Mouse (Mus musculus) frontal cortex, postnatal 14 days (tissue): ENCODE data around the gene BC048671.

ENCODE experiments used
- DNase-seq, 2 experiments: peaks; one replicate each; pipeline ENCODE4 v3.0.0; 2022; ENCODE audit warnings: low spot score in 2 of 2

BC048671 gene

DNA sequence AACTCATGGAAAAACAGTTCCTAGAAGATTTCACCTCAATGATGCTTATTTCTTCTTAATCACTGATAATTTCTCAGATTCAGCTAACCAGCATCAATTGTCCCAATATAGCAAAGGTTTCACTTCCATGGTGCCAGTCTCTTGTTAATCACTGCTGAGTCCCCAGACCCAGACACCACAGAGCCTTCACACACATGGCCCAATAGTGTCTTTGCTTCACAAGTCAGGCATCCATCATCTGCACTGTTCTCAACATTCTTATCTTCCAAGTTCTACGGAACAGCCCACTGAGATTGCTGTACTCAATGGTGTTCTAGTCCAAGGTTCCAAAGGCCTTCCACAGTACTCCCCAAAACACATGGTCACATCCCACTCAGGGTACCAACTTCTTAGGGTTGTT, at the start of gene BC048671:
Gene BC048671 (plus strand): TSS at position 301 of the 400 bp plus-strand sequence.
- DNase-seq = no peak

DNA sequence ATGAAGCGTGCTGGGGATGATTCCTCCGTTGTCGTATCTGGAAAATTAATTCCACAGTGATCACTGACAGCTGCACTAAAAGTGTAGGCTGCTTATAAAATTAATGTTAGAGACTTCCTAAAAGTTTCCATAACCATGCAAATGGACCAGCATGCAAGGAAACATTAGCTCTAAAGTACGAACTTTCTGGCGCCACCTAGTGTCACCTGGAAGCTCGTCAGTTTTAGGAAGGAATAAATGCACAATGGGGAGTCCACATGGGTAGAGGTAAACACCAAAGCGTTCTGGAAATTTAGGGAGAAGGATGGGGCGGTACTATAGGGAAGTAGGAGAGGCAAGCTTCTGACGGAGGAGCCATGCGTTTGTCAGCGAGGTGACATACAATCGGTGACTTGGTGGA, 12.8 kb upstream of the BC048671 start:
- no peak for DNase-seq

DNA sequence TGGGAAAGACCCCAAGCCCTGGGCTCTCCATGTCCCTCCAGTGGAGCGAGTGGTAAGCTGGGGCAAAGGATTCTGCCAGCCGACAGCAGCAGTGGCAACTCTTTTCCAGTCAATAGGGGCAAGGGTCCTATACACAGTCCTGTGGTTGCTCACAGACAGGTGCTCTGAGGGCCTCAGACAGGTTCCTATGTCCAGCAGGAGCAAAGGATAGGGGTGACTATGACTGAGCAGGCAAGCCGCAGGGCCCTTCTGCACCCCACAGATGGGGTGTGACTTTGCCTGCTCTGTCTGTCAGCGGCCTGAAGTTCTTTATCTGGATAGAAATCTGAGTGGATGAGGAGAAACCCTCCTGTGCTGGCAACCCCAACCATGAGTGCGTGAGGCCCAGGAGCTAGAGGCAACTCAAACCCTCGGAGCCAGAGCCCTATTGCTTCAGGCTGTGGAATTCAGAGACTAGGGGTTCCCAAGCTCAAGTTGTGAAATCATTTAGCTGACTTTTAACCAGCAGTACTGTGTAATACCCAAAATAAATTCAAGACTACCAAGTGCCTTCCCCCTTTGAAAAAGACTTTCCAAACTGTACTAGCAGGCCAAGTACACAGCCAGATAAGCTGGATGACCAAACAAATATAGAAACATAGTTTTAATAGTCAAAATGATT, 5.4 kb downstream of the BC048671 start:
- no peak for DNase-seq

DNA sequence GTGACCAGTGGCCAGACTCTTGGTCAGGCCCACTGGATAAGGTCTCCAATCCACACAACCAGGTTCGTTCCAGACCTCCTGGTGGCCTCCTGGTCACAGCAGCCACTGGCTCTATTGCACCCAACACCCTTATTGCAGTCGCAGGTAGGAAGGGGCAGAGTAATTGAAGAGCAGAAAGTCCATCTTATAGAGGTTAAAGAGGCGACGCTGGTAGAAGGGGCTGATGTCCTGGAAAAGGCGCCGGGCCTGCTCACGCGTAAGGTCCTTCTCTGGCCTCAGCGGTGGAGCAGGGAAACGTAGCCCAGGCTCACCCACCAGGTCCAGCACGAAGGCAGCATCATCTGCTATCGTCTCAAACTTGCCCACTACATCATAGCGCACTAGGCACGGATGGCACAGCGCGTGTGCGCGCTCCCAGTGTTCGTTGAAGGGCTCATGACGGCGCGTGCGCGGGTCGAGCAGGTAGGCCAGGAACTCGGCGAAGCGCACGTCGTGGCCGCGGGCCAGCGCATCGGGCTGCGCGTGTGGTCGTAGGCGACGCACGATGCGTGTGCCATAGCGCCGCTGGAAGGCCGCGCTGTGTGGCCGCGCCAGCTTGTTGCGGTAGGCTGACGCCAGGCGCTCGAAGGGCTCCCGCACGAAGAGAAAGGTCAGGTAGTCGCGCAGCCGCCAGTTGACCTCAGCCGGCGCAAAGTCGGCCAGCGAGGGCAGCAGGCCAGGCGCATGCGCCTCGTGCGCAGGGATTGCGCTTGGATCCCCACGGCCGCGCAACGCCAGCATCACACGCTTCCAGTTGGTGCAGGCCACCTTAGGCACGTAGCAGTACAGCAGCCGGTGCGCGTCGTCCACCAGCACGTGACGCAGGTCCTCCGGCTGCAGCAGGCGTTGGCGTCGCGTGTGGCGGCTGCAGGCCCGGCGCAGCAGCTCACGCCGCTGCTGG, 8.1 kb downstream of the BC048671 start:
- no peak for DNase-seq

DNA sequence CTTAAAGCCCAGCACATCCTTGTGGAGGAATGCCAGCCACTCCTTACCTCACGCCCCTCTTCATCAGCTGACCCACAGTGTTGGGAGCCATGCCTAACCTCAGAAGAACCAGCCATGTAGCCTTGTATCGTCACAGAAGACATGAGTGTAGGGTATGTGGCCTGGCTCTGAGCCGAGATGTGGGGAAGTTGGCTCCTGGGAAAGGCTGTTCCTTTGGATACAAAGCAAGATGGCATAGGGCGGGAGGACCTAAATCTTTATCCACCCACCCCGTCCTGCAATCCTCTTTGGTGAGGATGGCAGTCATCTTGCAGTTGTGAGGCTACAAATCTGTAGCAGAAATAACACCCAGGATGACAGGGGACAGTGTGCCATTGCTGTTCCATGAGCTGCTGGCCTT, 14.9 kb downstream of the BC048671 start:
- DNase-seq = no peak

DNA sequence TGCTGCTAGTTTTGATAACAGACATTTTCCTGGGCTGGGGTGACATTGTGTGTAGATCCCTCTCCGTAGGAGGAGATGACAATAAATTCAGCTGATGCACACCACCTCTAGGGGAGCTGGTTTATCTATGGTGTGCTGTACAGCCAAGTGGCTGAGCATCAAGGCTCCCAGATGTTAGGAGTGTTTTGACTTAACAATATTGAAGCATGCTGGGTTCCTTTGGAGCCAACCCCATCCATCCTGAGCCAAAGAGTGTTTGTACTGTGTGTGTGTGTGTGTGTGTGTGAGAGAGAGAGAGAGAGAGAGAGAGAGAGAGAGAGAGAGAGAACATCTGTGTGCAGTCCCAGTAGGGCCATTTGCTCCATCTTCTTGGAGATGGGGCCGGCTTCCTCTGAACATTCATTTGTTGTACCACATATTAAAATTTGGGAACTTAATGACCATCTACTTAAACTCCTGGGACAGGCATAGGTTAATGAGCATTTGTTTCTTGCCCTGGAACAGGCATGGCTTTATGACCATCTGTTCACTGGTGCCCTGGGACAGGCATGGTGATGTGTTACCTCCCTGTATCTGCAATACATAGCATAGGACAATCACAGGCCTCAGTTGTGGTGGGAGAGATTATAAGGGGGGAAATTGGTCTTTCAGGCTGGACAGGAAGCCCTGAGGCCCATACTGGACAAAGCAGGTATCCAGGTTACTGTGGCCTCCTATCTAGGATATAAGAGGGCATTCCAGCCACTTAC, 16.7 kb downstream of the BC048671 start:
- no peak for DNase-seq

DNA sequence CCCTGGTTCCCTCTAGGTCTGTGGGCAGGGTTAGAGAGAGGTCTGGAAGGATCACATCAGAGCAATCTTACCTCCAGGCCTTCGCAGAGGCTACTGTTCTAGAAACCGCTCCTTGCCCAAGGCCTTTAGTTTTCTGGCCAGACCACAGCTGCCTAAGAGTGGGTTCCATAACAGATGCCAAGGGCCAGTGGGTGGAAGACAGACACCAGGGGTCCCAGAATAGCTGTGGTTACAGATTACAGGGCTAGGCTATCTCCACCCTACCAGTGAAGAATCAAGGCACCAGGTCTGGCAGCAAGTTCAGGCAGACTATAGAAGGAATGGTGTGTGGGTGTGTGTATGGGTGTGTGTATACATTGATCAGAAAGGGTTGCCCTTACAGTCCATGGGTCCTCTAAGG, 18.0 kb downstream of the BC048671 start:
- DNase-seq = no peak

DNA sequence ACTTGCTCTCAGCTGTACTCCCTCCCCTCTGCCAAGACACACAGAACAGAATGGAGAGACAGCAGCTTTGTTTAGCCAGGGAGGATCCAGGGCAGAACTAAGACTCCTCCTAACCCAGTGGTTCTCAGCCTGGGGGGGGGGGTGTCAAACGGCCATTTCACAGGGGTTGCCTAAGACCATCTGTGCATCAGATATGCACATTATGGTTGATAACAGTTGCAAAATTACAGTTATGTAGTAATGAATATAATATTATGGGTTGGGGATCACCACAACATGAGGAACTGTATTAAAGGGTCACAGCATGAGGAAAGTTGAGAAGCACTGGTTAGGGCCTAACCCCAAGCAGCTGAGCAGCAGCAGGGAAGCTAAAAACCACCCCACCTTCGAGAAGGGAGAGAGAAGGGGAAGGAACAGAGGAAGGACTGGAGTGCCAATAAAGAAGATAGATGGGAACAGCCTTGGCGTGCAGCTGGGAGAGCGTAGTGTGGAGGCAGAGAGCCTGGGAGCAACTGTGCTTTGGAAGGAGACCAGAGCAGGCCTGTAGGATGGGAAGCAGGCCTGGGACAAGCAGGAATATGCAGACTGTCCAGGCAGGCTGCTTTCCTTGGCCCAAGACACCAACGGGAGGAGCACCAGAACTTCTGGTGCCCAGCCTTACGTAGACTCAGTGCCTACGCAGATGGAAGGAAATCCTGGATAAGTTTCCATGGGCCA, 18.6 kb downstream of the BC048671 start:
- DNase-seq = no peak

DNA sequence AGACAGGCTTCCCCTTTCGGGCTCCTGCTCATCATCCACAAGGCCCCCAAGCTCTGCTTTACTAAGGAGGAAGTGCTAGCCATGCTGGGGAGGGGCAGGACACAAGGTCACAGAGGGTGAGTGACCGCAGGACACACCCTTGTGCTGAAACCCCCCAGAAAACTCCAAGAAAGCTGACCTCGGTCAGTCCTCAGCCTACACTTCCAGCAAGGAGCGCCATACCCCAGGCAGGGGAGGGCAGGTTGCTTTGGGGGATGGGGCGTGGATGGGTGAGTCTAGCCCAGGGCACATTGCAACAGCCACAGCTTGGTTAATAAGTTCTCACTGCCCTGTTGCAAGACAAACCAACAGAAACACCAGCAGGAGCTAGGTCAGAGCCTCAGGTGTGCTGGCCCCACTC, 19.4 kb downstream of the BC048671 start:
- no peak for DNase-seq

DNA sequence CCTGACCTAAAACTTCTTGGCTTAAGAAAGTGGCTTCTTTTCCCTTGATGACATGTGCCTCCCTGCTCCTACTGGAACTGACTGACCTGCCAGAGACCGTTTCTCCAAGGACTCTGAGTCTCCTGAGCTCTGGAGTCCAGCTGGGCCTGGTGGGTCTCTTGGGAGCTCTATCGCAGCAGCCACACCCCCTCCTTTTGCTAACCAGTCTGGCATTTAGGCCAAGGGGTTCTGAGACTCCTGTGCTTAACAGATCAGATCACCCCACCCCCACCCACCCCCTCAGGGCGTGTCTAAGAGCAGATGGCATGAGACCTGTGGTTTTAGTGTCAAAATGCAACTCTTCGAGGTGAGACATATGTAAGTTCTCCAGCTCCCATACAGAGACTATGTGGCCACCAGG, 20.8 kb downstream of the BC048671 start:
- DNase-seq = no peak

DNA sequence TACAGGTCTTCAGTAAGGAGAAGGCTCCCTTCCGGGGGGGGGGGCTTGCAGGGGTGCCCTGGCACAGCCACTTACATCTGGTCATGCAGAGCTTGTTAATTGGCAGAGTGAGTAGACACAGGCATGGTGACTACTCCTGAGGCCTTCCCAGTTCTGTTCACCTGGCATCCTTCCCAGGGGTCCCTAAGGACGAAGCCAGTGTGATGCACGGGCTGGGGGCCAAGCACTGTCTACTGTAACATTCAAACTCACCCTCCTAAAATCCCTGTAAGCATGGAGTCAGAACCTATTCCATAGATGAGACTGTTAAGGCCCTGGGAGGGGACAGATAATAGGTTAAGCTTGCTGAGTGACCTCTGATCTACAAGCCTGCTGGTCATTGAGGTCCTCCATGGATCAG, 23.0 kb downstream of the BC048671 start:
- no peak for DNase-seq

DNA sequence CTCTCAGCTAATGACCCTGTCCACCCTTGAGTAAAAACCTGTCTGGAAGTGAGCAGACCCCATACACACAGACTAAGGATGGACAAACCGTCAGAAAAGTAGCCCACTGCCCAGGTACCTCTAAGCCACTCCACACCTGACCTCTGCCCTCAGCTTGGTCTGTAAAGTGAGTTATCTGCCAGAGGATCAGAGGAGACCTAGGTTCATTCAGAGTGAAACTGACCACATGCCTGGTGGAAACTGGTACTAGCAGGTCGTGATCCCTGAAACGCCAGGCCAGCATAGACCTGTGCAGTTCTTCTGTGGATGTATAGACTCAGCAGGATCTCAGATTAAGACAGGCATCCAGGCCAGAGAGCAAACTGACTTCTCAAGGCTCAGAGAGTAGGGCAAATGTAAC, 23.4 kb downstream of the BC048671 start:
- DNase-seq = no peak

DNA sequence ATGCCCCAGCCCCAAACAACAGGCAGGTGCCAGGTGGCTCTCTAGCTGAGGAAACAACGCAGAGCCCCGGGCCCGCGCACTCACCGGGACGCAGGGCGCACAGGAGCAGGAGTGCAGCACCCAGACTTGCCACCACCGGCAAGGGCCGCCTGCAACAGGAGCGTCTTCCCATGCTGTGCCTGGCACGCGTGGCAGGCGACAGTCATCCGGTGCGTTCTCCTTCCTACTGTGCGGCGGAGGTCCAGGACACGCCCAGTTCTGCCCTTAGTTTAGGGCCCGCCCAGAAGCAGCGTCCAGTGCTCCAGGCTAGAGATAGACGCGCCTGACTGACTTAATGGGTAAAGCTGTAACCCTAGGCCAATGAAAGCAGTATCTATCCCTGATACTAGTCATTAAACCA, 24.0 kb downstream of the BC048671 start, which contains the start of gene Chst13:
Gene Chst13 (minus strand): TSS at position 195 of the 400 bp plus-strand sequence.
- no peak for DNase-seq

DNA sequence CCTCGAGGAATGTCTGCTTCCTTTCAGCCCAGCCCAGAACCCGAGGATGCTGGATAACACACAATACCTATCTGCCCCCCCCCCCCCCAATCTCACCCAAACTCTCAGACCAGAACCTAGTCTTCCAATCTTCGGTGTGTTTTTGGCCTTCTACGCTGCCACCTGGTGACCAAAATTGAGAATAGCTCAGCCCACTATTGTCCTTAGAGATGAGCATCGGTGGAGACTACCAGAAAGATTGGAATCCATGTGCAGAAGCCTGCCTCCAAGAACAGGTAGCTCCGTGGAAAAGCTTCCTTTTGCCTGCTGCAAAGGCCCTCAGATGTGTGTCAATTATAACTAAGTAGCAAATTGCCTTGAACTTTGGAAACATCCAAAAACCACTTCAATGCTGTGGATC, 26.7 kb downstream of the BC048671 start:
- peak in 1 of 2 experiments; percentile 27 for DNase-seq

DNA sequence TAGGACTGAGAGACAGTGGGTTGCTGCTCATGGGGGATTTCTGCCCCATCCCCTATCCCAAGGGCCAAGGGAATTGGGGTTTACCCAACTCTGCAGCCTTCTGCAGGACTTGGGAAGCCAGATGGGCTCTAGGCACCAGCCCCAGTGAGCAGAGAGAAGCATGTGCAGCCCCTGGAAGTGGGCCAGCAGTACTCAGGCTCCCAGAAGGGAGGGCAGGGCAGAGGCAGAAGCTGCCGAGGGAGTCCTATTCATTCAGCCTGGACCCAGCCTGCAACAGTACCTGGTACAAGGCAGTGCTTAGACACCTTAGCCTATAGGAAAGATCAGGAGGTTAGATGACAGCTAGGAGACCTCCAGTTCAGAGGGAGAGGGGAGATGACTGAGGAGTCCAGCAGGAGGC, 28.9 kb downstream of the BC048671 start:
- DNase-seq = peak in 1 of 2 experiments; percentile 22

DNA sequence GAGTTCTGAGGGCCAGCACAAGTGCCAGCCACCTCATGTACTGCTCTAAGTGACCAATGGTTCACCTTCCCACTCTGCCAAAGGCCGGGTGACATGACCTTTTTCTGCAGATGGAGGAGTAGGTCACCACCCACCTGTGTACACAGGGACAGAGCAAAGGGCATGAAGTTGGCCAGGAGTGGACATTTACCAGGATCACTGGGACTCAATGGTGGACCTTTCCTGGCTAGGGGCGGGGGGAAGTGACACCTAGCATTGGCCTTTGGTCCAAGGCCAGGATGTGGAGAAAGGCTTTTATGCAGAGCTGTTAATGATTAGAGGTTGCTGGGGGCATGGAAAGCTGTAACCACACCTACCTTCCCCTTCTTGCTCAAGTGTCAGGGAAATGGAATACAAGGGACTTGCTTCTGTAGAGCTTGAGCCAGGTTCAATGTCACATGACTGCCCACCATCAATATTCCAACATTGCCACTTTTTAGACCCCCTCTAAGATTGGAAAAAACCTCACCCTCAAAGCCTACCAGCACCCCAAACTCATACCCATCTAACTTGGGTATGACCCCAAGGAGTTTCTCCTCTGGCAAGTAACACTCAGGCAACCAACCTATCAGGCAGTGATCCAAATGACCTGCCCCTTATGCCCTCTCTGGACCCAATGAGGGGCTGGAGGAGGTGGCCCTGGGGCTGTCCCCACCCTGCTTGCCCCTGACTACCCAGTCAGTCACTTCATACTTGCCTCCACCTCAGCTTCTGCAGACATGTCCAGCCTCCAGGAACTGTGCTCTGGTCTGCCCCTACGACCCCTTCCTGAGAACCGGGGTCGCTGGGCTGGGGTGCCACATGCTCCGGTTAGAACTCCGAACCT, 31.8 kb downstream of the BC048671 start, which contains the start of gene Uroc1:
Gene Uroc1 (plus strand): TSS at position 724 of the 865 bp plus-strand sequence.
- DNase-seq = no peak

DNA sequence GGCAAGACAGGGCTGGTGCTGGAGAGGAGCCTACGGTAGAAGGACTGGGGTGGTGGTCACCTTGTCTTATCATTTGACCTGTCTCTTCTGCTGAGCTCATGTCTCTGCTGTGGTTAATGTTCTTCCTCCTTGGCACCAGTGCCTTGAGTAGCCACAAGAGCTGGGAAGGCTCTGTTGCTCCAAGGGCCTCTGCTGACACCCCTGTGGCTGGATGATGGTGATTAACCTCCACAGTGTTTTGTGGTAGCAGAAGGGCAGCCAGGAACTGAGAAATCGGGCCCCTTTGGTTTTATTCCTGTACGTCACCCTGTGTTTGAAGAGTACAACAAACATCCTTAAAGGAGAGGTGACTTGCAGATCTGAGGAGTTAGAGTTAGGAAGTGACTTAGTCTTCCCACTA, 33.2 kb downstream of the BC048671 start:
- no peak for DNase-seq

DNA sequence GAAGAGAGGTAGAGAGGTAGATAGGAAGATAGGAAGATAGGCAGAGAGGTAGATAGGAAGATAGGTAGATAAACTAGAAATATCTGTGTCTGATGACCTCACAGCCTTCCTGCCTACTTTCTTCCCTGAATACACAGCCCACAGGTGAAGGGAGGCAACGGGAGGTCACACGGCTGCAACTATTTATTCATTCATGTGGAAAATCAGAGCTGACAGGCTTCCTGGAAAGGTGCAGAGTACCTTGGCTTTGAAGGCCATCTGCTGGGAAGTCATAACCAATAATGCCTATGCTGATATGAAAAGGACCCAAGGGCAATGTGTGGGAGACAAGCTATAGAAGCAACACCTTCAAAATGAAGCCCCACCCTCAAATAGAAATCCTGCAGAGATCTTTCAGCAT, 41.3 kb downstream of the BC048671 start:
- DNase-seq = no peak

DNA sequence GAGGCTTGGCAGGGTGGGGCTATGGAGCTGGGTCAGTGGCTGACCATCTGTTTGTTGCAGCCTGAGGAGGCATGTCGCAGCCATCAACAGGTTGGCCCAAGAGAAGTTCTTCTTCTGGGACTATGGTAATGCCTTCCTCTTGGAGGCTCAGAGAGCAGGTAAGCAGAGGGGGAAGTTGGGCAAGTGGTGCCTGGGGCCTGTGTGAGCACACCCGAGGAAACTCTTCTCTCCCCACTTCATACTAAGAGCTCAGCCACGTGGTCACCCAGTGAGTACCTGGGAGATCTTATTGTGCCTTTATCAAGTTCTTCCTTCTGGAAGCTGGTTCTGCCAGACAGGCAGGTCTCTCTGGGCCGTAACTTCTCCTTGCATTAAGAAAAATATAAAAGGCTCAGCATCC, 46.2 kb downstream of the BC048671 start:
- DNase-seq = no peak

DNA sequence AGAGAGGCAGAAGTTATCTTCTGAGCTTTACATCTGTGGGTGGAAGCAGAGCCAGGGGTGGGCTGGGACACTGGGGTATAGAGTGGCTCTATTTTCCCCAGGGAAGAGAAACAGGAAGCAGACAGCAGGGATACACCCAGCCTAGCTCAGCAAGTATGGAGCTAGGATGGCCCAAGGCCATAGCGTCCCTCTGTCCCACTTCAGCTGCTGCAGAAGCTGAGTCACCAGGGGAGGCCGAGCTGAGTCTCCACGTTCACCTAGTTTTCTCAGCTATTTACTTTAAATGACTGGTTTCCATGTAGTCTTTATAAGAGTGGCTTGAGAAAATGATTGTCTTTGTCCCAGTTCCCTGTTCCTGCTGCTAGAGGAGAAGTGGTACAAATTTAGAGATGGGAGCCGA, 47.5 kb downstream of the BC048671 start:
- DNase-seq = no peak

DNA sequence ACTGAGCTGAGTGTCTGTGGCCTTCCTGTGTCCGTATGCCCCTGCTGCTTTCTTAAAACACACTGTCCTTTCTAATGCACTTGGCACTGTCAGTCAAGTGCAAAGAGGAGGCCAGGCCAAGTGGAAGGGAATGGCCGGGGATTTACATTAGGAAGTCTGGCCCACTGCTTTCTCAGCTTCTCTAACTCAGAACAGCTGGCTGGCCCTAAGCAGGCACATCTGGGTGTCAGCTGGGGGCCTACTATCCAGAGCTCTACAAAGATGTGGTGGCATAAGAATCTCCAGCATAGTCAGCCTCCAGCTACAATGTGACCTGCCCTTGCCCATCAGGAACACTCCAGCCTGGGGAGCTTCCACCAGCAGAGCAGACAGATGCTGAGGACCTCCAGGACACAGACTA, 49.0 kb downstream of the BC048671 start:
- DNase-seq = no peak
